Mouse (Mus musculus) right cerebral cortex, postnatal 14 days (tissue): ENCODE measurements around the gene Fam221b.

Experiments
- DNase-seq: peaks from one replicate; pipeline ENCODE4 v3.0.0; 2022

Gene Fam221b

GRCm38 (mm10) chr4:43668782-43669427 is at the start of gene Fam221b, which contains the start of gene Tmem8b:
Gene Fam221b, minus strand, starts transcription at chr4:43669145.
Gene Tmem8b, plus strand, starts transcription at chr4:43668971.
- DNase-seq, result peak; percentile 90

GRCm38 (mm10) chr4:43713652-43714219 is 44.8 kb upstream of the Fam221b start:
- DNase-seq, result no peak

- peak; percentile 89 for DNase-seq
Observed at GRCm38 (mm10) chr4:43711821-43712220, 42.9 kb upstream of the Fam221b start.

GRCm38 (mm10) chr4:43709869-43710268 is 40.9 kb upstream of the Fam221b start, which contains the start of gene Olfr71:
Gene Olfr71, minus strand, starts transcription at chr4:43710255.
- no peak for DNase-seq

GRCm38 (mm10) chr4:43705991-43706390 is 37.0 kb upstream of the Fam221b start:
- no peak for DNase-seq

- DNase-seq, result peak; percentile 5
Observed at GRCm38 (mm10) chr4:43703851-43704250, 34.9 kb upstream of the Fam221b start.

- peak; percentile 0 for DNase-seq
Observed at GRCm38 (mm10) chr4:43703439-43703838, 34.5 kb upstream of the Fam221b start.

- peak; percentile 0 for DNase-seq
Observed at GRCm38 (mm10) chr4:43700707-43701106, 31.8 kb upstream of the Fam221b start, which contains the start of gene Olfr70. Gene Olfr70, minus strand, starts transcription at chr4:43700807.

- DNase-seq, result no peak
Observed at GRCm38 (mm10) chr4:43696561-43696960, 27.6 kb upstream of the Fam221b start.

- no peak for DNase-seq
Observed at GRCm38 (mm10) chr4:43695249-43695671, 26.3 kb upstream of the Fam221b start.

GRCm38 (mm10) chr4:43694439-43695248 is 25.7 kb upstream of the Fam221b start:
- DNase-seq, result no peak

GRCm38 (mm10) chr4:43693806-43694241 is 24.9 kb upstream of the Fam221b start:
- DNase-seq, result no peak

GRCm38 (mm10) chr4:43691026-43691425 is 22.1 kb upstream of the Fam221b start:
- DNase-seq, result no peak

- no peak for DNase-seq
Observed at GRCm38 (mm10) chr4:43690021-43690420, 21.1 kb upstream of the Fam221b start.

- no peak for DNase-seq
Observed at GRCm38 (mm10) chr4:43679416-43680043, 10.6 kb upstream of the Fam221b start.

GRCm38 (mm10) chr4:43678541-43678940 is 9.6 kb upstream of the Fam221b start:
- no peak for DNase-seq

GRCm38 (mm10) chr4:43675608-43676007 is 6.7 kb upstream of the Fam221b start:
- DNase-seq, result no peak

- DNase-seq, result no peak
Observed at GRCm38 (mm10) chr4:43674974-43675373, 6.0 kb upstream of the Fam221b start.

GRCm38 (mm10) chr4:43673703-43674102 is 4.8 kb upstream of the Fam221b start:
- no peak for DNase-seq

- DNase-seq, result peak; percentile 97
Observed at GRCm38 (mm10) chr4:43672070-43672469, 3.1 kb upstream of the Fam221b start.

- peak; percentile 48 for DNase-seq
Observed at GRCm38 (mm10) chr4:43669428-43669794, 466 bp upstream of the Fam221b start.

- no peak for DNase-seq
Observed at GRCm38 (mm10) chr4:43666412-43666811, 2.5 kb downstream of the Fam221b start.

GRCm38 (mm10) chr4:43657146-43657545 is 11.8 kb downstream of the Fam221b start:
- DNase-seq, result no peak
